Mouse (Mus musculus): ENCODE results near the gene Shroom3.

GRCm38 (mm10) chr5:92634916-92635315 is 48.3 kb upstream of the Shroom3 start:
- no peak for TF ChIP-seq POLR2A (IDR thresholded peaks at IDR 0.05; ENCODE audit: borderline replicate concordance, control insufficient read depth, low read depth, low read length)
- no peak for TF ChIP-seq CTCF (IDR thresholded peaks at IDR 0.05; ENCODE audit: control insufficient read depth, insufficient read depth, low read length)

Data from bone marrow, adult 2 months (tissue).